23 mouse cellular contexts compared by ENCODE assay signal in the genomic region with DNA sequence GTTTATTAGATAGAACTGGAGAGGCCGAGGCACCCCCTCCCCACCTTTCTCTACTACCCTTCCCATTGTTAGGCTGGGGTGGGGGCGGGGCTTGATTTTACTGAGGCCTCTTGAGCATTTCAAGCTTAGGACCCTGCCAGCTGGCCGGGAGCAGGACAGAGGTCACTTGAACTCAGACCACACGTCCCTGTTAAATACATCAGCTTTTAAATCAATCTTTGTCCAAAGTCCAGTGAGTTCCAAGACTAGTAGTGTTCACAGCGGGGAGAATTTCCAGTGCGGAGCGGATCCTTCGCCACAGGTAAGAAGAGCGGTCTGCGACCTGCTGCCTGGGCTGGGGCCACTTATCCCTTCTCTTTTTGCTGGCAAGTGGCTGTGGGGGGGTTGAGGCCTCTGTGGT. TPM values are rescaled to one million over a fixed set of nuclear protein-coding genes. Genes with fewer than 3 reads are reported as not detected.
DNase-seq lines count a peak whose midpoint lies in the region; ATAC-seq and TF ChIP-seq lines count a peak whose summit lies in the region.
"Had no signal": no experiment of that assay in that cellular context is flagged by ENCODE, and none has a peak within 500 bp of the region (broad histone marks: within the 10 kb centered on the region; RNA-seq: fewer than 3 reads in every experiment).

No protein-coding gene starts in this region.

- ATAC-seq in kidney, postnatal 0 days (replicated peaks; ENCODE audit: low FRiP score, low read depth): peak; percentile 64
- peak; percentile 49 for ATAC-seq in liver, embryonic 15.5 days (ENCODE audit: insufficient read depth)

- no peak for TF ChIP-seq CTCF in liver, adult 2 months (IDR thresholded peaks at IDR 0.05; ENCODE audit: low read depth, low read length)
- no peak for TF ChIP-seq CTCF in kidney, postnatal 0 days (IDR thresholded peaks at IDR 0.05; ENCODE audit: low read depth)

- peak overlapping the region; percentile 36; the same call in 1 of the 2 replicates for H3K4me2 ChIP-seq in kidney, postnatal 0 days (ENCODE audit: low read length)
- peak overlapping the region; percentile 38 for H3K4me2 ChIP-seq in liver, embryonic 15.5 days
- H3K4me2 ChIP-seq: embryonic facial prominence, embryonic 15.5 days; heart, embryonic 11.5 days; hindbrain, embryonic 15.5 days; lung, embryonic 14.5 days; midbrain, embryonic 12.5 days; neural tube, embryonic 15.5 days; stomach, embryonic 15.5 days had no signal

- peaks cover 11% of the 10 kb centered on the region; the same call in 1 of the 2 replicates for H3K4me1 ChIP-seq in liver, adult 2 months (ENCODE audit: control insufficient read depth, insufficient read depth, low read length)
- H3K4me1 ChIP-seq in kidney, postnatal 0 days (replicated peaks; ENCODE audit: insufficient read depth, low read length): no peaks in the 10 kb centered on the region
- H3K4me1 ChIP-seq in liver, embryonic 15.5 days (replicated peaks): no peaks in the 10 kb centered on the region
- H3K4me1 ChIP-seq: embryonic facial prominence, embryonic 15.5 days; midbrain, embryonic 12.5 days; stomach, embryonic 15.5 days had no signal

- peak overlapping the region; percentile 96 for H3K27ac ChIP-seq in liver, adult 2 months (replicated peaks; ENCODE audit: insufficient read depth, low read depth, low read length)
- peak overlapping the region; percentile 62 for H3K27ac ChIP-seq in kidney, postnatal 0 days
- no peak overlapping the region for H3K27ac ChIP-seq in liver, embryonic 15.5 days (replicated peaks)
- H3K27ac ChIP-seq: embryonic facial prominence, embryonic 15.5 days; hindbrain, embryonic 15.5 days; midbrain, embryonic 12.5 days; neural tube, embryonic 15.5 days; stomach, embryonic 15.5 days had no signal

- H3K9ac ChIP-seq in liver, adult 2 months (ENCODE audit: low read depth, low read length): peak overlapping the region; percentile 97
- peak overlapping the region; percentile 51 for H3K9ac ChIP-seq in kidney, postnatal 0 days (ENCODE audit: low read depth, low read length)
- no peak overlapping the region for H3K9ac ChIP-seq in liver, embryonic 15.5 days
- H3K9ac ChIP-seq: embryonic facial prominence, embryonic 15.5 days; hindbrain, embryonic 15.5 days; lung, embryonic 14.5 days; midbrain, embryonic 12.5 days; neural tube, embryonic 15.5 days; stomach, embryonic 15.5 days had no signal

- H3K4me3 ChIP-seq in liver, adult 2 months (ENCODE audit: insufficient read depth, low read depth, low read length): peak overlapping the region; percentile 94
- peak overlapping the region; percentile 15 for H3K4me3 ChIP-seq in kidney, postnatal 0 days (replicated peaks; ENCODE audit: low read depth, low read length)
- peak overlapping the region; percentile 39 for H3K4me3 ChIP-seq in liver, embryonic 15.5 days (replicated peaks)
- H3K4me3 ChIP-seq: embryonic facial prominence, embryonic 15.5 days; hindbrain, embryonic 15.5 days; midbrain, embryonic 12.5 days; myocyte; neural tube, embryonic 15.5 days; stomach, embryonic 15.5 days had no signal

- H3K9me3 ChIP-seq in kidney, postnatal 0 days (replicated peaks; ENCODE audit: low read length): no peaks in the 10 kb centered on the region
- no peaks in the 10 kb centered on the region for H3K9me3 ChIP-seq in liver, embryonic 15.5 days (replicated peaks)
- H3K9me3 ChIP-seq: embryonic facial prominence, embryonic 15.5 days; hindbrain, embryonic 15.5 days; midbrain, embryonic 12.5 days; neural tube, embryonic 15.5 days; stomach, embryonic 15.5 days had no signal

- 0 out of 2 replicates have a peak, but pooled peaks have one; percentile 43 for TF ChIP-seq POLR2A in liver, adult 2 months (IDR thresholded peaks at IDR 0.05; ENCODE audit: extremely low read depth, insufficient read depth, low read length)

- H3K79me2 ChIP-seq in liver, adult 2 months (ENCODE audit: control insufficient read depth, insufficient read depth, low read length): peaks cover 13% of the 10 kb centered on the region; the same call in 1 of the 2 replicates

- peak; percentile 95 for DNase-seq in liver, adult 2 months (ENCODE audit: extremely low read depth, low read depth, low spot score)
- no peak for DNase-seq in liver
- peak; percentile 86 for DNase-seq in kidney, adult 11 months
- no peak for DNase-seq in kidney, postnatal 0 days (ENCODE audit: low spot score)
- no peak for DNase-seq in right cerebral cortex, postnatal 10 days (ENCODE audit: low spot score in 2 of 2)
- no peak for DNase-seq in embryo, embryonic 10 days (ENCODE audit: low spot score)
- no peak for DNase-seq in gastrocnemius, postnatal 10 days
- DNase-seq: cerebellum, adult 8-10 months; embryo, embryonic 11 days; left cerebral cortex, postnatal 4 days; lung, embryonic 14.5 days; thymus, postnatal 36 days had no signal

- 28% methylated on average over 10 of the region's 10 CpGs for WGBS in liver, adult 2 months
- WGBS in kidney, postnatal 0 days: 69% methylated on average over 10 of the region's 10 CpGs
- 68% methylated on average over 10 of the region's 10 CpGs for WGBS in liver, embryonic 15.5 days (ENCODE audit: insufficient replicate concordance)

- no peaks in the 10 kb centered on the region for H3K36me3 ChIP-seq in liver, adult 2 months (ENCODE audit: control insufficient read depth, insufficient read depth, low read length)
- no peaks in the 10 kb centered on the region for H3K36me3 ChIP-seq in kidney, postnatal 0 days (ENCODE audit: insufficient read depth, low read length)
- H3K36me3 ChIP-seq in liver, embryonic 15.5 days (replicated peaks): no peaks in the 10 kb centered on the region
- H3K36me3 ChIP-seq: embryonic facial prominence, embryonic 15.5 days; hindbrain, embryonic 15.5 days; midbrain, embryonic 12.5 days; neural tube, embryonic 15.5 days; stomach, embryonic 15.5 days had no signal

- H3K27me3 ChIP-seq in liver, adult 2 months (ENCODE audit: control insufficient read depth, insufficient read depth, low read length): no peaks in the 10 kb centered on the region
- H3K27me3 ChIP-seq in kidney, postnatal 0 days (ENCODE audit: insufficient read depth, low read length): no peaks in the 10 kb centered on the region
- no peaks in the 10 kb centered on the region for H3K27me3 ChIP-seq in liver, embryonic 15.5 days
- H3K27me3 ChIP-seq: embryonic facial prominence, embryonic 15.5 days; hindbrain, embryonic 15.5 days; midbrain, embryonic 12.5 days; neural tube, embryonic 15.5 days; stomach, embryonic 15.5 days had no signal

RNA-seq across cellular contexts. Expression of a gene that starts 0.7 kb away (rescaled TPM):
- total RNA-seq in liver, adult 2 months (2014; rRNA removed): 0.37 and 0.67 TPM in 2 replicates
- 0.16 and 0.22 TPM in 2 replicates for polyA plus RNA-seq in liver, adult 2 months (2012; rRNA removed)
- polyA plus RNA-seq in kidney, postnatal 0 days (2015; fragmentation: Nextera tagmentation; extraction: Ambion mirVana): 0.06 and 0.09 TPM in 2 replicates
- 0.30 and 0.31 TPM in 2 replicates for polyA plus RNA-seq in liver, embryonic 15.5 days (2015; fragmentation: Nextera tagmentation; extraction: Ambion mirVana)
- not detected for total RNA-seq in gastrocnemius, postnatal 10 days (2021)
- total RNA-seq: heart, postnatal 25 days; layer of hippocampus, adult 18-20 months; left cerebral cortex, postnatal 4 days had no signal

RNA-seq across cellular contexts. Expression of a gene that starts 0.8 kb away (rescaled TPM):
- 48.5 and 60.4 TPM in 2 replicates for total RNA-seq in liver, adult 2 months (2014; rRNA removed)
- polyA plus RNA-seq in liver, adult 2 months (2012; rRNA removed): 20.1 and 22.7 TPM in 2 replicates
- 322 and 401 TPM in 2 replicates for polyA plus RNA-seq in kidney, postnatal 0 days (2015; fragmentation: Nextera tagmentation; extraction: Ambion mirVana)
- 21.6 and 27.2 TPM in 2 replicates for polyA plus RNA-seq in liver, embryonic 15.5 days (2015; fragmentation: Nextera tagmentation; extraction: Ambion mirVana)
- not detected for total RNA-seq in gastrocnemius, postnatal 10 days (2021)
- total RNA-seq: heart, postnatal 25 days; left cerebral cortex, postnatal 4 days had no signal
- polyA plus RNA-seq: embryonic facial prominence, embryonic 15.5 days; forebrain, embryonic 14.5 days; midbrain, embryonic 12.5 days had no signal

Comparison
In these comparisons a context has a peak if more than half of its experiments do, and no peak if none do; other contexts are left out.
1. DNase-seq: peak in liver, adult 2 months (single experiment) and kidney, adult 11 months (single experiment); none in liver (single experiment), kidney, postnatal 0 days (single experiment), right cerebral cortex, postnatal 10 days (0 of 2), embryo, embryonic 10 days (single experiment) and gastrocnemius, postnatal 10 days (single experiment).
2. H3K4me3 ChIP-seq: peak in every context shown above with its lines; median percentile 94 in liver, adult 2 months; 39 in liver, embryonic 15.5 days; 15 in kidney, postnatal 0 days.
3. RNA of a gene that starts 0.8 kb away (polyA plus RNA-seq): 322 to 401 TPM in kidney, postnatal 0 days; 21.6 to 27.2 TPM in liver, embryonic 15.5 days and 20.1 to 22.7 TPM in liver, adult 2 months; every median in the first group is over 10 times any median in the second.